Mouse (Mus musculus) cerebellum, postnatal 14 days (tissue): ENCODE measurements around the gene Rpl18a.
A peak's percentile ranks its signal among the peaks of the same experiment; 100 is the strongest.

Experiments used
- DNase-seq, 2 experiments: peaks; one replicate each; pipeline ENCODE4 v3.0.0; 2021; ENCODE audit warnings: mixed read lengths in 2 of 2

The Rpl18a gene

DNA sequence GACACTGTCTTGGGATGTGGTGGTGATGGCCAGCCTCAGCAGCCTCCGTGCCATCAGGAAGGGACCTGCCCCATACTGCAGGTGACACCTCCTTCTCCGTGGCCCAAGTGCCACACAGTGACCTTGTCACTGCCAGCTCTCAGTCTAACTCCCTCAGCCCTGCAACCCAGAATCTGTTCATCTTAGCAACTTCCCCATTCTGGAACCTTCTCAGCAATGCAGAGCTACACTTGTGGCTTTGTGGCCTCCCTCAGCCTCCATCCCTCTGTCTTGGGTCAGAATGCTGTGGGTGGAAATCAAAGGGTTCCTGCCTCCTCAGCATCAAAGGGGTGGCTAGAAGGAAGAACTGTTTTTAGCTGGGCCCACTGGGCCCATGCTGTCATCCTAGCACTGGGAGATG is 43.3 kb downstream of the Rpl18a start:
- DNase-seq, result no peak

DNA sequence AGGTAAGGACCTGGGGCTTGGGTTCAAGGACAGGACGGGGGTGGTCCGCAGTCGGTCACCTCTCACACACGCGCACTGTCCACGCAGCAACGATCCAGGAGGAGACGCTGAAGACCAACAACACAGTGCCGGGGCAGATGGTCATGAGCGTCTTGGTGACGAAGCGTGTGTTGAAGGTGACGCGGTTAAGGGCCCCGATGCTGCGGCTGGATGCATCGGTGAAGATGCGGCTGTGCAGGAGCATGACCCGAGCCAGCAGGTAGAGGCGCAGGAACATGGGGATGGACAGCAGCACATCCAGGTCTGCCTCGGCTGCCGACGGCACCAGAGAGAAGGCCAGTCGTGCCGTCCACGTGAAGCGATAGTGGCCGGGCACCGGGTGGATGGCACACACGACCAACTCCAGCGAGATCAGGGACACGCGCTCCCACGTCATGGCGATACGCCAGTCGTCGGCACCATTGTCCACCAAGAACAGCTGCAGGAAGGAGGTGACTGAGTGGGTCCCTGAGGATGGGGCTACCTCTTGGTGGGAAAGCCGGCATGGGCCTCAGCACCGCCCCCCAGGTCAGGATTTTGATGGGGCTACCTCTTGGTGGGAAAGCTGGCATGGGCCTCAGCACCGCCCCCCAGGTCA is 44.5 kb downstream of the Rpl18a start:
- DNase-seq, result no peak

DNA sequence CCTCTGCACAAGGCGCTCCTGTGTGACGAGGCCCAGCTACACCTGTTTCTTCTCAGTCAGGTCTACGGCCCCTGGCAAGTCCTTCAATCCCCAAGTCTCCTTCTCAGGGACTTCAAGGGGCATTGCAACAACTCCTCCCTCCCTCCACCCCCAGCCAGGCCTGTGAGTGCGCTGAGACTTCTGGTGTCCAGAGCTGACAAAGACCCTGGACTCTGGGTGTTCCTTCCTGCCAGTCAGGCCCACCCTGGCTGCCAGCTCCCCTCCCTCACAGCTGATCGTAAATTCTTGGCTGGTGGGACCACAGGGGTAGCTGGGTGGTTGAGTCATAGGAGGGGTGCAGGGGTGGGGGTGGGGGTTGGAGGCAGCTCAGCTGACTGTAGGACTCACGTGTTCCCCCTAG is 45.4 kb downstream of the Rpl18a start:
- no peak for DNase-seq

GRCm38 (mm10) chr8:70850947-70851346 is 46.3 kb downstream of the Rpl18a start:
- DNase-seq, result no peak

DNA sequence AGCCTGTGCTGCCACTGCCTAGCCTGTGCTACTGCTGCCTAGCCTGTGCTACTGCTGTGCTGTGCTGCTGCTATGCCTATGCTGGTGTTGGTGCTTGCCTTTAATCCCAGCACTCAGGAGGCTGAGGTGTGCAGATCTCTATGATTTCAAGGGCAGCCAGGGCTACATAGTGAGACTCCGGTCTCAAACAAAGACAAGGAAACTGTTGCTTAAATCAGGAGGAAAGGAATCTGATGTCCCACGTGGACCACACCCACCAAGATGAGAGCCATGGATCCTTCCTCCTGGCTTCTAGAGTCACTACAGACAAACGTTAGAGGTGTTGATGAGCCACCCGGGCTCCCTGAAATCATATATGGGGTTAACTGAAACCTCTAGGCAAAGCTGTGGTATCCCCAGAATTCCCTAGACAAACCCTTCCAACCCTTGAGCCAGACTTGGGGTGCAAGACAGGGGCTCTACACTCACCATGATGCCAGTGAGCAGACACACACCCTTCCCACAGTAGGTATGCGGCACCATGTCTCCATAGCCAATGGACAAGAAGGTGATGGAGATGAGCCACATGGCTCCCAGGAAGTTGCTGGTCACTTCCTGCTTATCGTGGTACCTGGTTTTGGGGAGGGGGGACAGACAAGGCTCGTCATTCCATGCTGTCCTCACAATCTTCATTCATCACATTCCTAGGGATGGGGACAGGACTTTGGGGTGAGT is 46.9 kb downstream of the Rpl18a start:
- no peak for DNase-seq

- no peak for DNase-seq
These were observed 47.8 kb downstream of the Rpl18a start for GRCm38 (mm10) chr8:70849333-70849990.

DNA sequence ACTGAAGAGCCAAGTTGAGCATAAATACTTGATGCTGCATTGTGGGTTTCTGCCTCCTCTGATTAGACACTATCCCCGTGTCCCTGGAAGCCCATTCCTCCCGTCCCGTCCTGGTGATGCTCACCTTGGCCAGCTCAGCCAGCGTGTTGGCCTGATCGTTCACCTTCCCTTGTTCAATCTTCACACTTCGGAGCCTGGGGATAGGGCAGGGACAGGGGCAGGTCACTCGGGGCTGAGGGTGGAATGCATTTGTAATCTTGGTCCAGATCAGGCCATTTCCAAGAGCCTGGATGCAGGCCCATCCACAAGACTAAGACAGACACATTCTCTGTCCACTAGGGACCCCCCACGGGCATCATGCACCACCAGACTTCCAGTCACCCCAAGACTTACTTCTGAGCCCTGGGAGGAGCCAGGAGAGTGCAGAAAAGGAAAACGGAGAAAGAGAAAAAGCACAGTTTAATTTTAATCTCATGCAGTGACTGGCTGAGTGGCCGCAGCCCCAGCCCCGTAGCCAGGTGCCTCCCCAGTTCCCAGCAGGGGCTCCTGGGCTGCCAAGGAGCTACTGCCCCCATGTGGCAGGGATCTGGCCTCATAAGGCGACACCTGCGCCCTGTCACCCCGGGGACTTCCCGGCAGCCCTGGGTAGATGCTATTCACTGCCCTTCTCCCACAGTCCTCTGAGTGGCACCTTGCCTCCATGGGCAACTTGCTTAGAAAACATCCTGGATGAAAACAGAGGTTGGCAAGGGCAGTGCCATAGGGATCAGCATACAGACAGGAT is 50.6 kb downstream of the Rpl18a start:
- no peak for DNase-seq

DNA sequence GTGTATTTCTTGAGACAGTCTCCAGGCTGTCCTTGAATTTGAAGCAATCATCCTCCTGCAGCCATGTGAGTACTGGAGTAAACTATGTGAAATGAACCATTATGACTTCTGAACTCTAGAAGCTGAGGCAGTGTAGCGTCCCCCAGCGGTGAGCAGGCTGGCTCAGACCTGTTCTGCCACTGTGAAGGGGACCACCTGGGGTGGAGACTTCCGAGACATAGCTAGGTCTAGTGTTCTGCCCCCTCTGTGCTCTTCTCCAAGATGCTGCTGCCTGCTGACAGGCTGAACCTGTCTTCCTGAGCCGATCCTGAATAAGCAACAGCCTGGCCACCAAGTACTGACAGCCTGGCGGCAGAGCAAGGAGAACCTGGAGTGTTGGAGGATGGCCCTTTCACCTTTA is 52.1 kb downstream of the Rpl18a start:
- DNase-seq, result peak in 1 of 2 experiments; percentile 37
